Mouse (Mus musculus) embryonic fibroblast, embryonic 13.5 days (primary cell): ENCODE measurements around the gene Rb1.

Source experiments
- CTCF ChIP-seq: IDR thresholded peaks from 2 replicates; pipeline ENCODE4 v1.5.1; 2011; ENCODE audit warnings: mild to moderate bottlenecking, control low read depth, low read length, moderate library complexity, borderline replicate concordance; ENCODE audit not compliant: insufficient read depth
- POLR2A ChIP-seq: IDR thresholded peaks from 2 replicates; pipeline ENCODE4 v1.6.1; 2011; ENCODE audit warnings: low read depth, mild to moderate bottlenecking, control low read depth, low read length, moderate library complexity

DNA sequence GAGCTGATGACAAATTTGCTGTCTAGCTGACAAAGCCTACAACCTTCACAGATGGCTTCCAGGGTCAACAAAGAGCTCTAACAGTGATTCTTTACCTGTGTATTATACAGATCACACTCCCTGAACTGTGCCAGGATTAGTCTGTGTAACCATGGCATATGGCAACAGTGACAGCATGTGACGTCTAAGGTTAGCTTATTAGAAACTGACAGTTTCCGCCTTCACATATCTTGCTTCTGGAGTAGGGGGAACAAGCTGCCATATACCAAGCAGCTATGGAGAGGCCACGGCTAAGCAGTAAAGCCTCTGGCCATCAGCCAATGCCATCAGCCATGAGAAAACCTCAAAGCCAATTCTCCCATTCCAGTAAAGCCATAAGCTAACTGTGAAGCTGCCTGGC lies 99.3 kb downstream of the Rb1 start:
- TF ChIP-seq POLR2A (no peak), CTCF (no peak)
